Mouse (Mus musculus): ENCODE results near the gene Abca8a.

DNA sequence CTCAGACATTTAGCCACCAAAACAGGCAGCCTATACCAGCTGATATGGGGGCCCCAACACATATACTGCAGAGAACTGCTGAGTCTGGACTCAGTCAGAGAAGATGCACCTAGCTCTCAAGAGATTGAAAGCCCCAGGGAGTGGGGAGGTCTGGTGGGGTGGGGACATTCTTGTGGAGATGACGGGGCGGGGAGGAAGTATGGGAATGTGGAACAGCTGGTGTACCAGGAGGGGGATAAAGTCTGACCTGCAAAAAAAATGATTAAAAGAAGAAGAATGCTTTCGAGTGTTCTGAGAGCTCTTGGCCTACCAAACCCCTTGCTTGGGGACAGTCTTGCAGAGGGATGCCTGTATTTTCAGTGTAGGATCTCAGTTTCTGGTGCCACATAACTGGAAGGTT is 42.1 kb downstream of the Abca8a start:
- TF ChIP-seq CTCF (IDR thresholded peaks at IDR 0.05 in 2 of 3, conservative IDR thresholded peaks at IDR 0.05 in 1 of 3; ENCODE audit: control insufficient read depth in 1 of 3, insufficient read depth in 1 of 3, low read depth in 2 of 3, low read length in 3 of 3, poor library complexity in 1 of 3, severe bottlenecking in 1 of 3) (no peak), CHD2 (IDR thresholded peaks at IDR 0.05; ENCODE audit: low read length) (no peak), KAT2A (conservative IDR thresholded peaks at IDR 0.05; ENCODE audit: low read depth, low read length) (no peak), USF1 (IDR thresholded peaks at IDR 0.05; ENCODE audit: low read depth, low read length) (no peak), JUND (IDR thresholded peaks at IDR 0.05; ENCODE audit: low read depth, low read length) (no peak), ETS1 (IDR thresholded peaks at IDR 0.05; ENCODE audit: low read depth, low read length) (no peak), EP300 (IDR thresholded peaks at IDR 0.05; ENCODE audit: low read depth in 1 of 2, low read length in 2 of 2) (no peak), SMC3 (IDR thresholded peaks at IDR 0.05; ENCODE audit: low read depth, low read length) (no peak), GATA1 (IDR thresholded peaks at IDR 0.05; ENCODE audit: low read depth, low read length) (no peak), RCOR1 (IDR thresholded peaks at IDR 0.05; ENCODE audit: low read depth, low read length) (no peak), POLR2A (IDR thresholded peaks at IDR 0.05; ENCODE audit: control insufficient read depth in 1 of 2, insufficient read depth in 1 of 2, low read depth in 1 of 2, low read length in 2 of 2, poor library complexity in 1 of 2) (no peak), USF2 (IDR thresholded peaks at IDR 0.05; ENCODE audit: borderline replicate concordance in 1 of 2, insufficient read depth in 1 of 2, low read depth in 1 of 2, low read length in 2 of 2) (no peak), MXI1 (IDR thresholded peaks at IDR 0.05; ENCODE audit: low read depth, low read length) (no peak)
